Mouse (Mus musculus) bone marrow, adult 2 months (tissue): ENCODE data around the gene Erg. TPM values are rescaled to one million over a fixed set of nuclear protein-coding genes. Genes with fewer than 3 reads are reported as not detected.

Experiments used
- H3K27ac ChIP-seq: fragments of 200-500 bp; 2 replicates; pipeline ENCODE4 v1.5.1; 2012; ENCODE audit warnings: low read depth, mild to moderate bottlenecking, control low read depth, inconsistent platforms, low read length; ENCODE audit not compliant: control insufficient read depth, poor library complexity, insufficient read depth
- H3K4me1 ChIP-seq: fragments of 200-500 bp; 2 replicates; pipeline ENCODE4 v1.6.1; 2011; ENCODE audit warnings: low read length; ENCODE audit not compliant: control insufficient read depth, insufficient read depth
- H3K4me3 ChIP-seq: fragments of 200-500 bp; replicated peaks from 2 replicates; pipeline ENCODE3; 2011; ENCODE audit warnings: mild to moderate bottlenecking, low read depth, low read length, control low read depth; ENCODE audit not compliant: control insufficient read depth
- CTCF ChIP-seq: fragments of 200-500 bp; IDR thresholded peaks from 2 replicates; pipeline ENCODE4 v1.5.1; 2011; ENCODE audit warnings: low read length, control low read depth; ENCODE audit not compliant: control insufficient read depth, insufficient read depth
- POLR2A ChIP-seq: fragments of 200-500 bp; IDR thresholded peaks from 2 replicates; pipeline ENCODE4 v1.6.1; 2011; ENCODE audit warnings: low read depth, mild to moderate bottlenecking, control low read depth, low read length, borderline replicate concordance; ENCODE audit not compliant: control insufficient read depth
- WGBS: fragments of 180-500 bp; shearing (Covaris S2); methylation state at CpG from one replicate; pipeline ENCODE4 v1.1.7; 2018; 5-methylcytosine and 5-hydroxymethylcytosine counted together
- polyA plus RNA-seq: library from polyadenylated mRNA; stranded (reverse); fragments of >200 nt; gene quantifications from 2 replicates; pipeline ENCODE4 v1.2.4, GENCODE M21; 2011; ENCODE audit warnings: low replicate concordance; ENCODE audit not compliant: missing spikeins, insufficient read depth, insufficient read length

Erg gene
- polyA plus RNA-seq, 1 experiment = 12.3 TPM

DNA sequence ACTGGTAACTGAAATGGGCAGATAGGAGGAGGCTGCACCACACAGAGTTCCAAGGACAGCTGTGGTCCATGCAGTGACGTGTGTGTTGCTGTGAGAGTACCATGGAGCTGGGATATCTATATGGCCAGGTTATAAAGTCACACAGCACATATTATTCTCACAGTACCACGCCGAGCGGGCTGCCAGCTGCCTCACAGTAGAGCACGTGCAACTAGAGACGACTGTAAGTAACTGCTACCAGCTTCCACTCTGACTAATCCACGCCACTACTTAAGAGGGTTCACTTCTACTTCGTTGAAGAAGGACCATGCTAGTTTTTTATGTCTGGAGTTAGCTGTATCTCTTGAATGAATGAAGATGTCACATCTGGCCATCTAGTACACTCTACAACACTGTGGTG is 66.9 kb downstream of the Erg start:
- 81% methylated on average over 8 of the region's 8 CpGs for WGBS
- TF ChIP-seq CTCF (no peak), POLR2A (no peak)
- no peak overlapping the region for H3K27ac ChIP-seq
- H3K4me3 ChIP-seq = no peak overlapping the region
- peaks cover 2% of the 10 kb centered on the region; the same call in 1 of the 2 replicates for H3K4me1 ChIP-seq

DNA sequence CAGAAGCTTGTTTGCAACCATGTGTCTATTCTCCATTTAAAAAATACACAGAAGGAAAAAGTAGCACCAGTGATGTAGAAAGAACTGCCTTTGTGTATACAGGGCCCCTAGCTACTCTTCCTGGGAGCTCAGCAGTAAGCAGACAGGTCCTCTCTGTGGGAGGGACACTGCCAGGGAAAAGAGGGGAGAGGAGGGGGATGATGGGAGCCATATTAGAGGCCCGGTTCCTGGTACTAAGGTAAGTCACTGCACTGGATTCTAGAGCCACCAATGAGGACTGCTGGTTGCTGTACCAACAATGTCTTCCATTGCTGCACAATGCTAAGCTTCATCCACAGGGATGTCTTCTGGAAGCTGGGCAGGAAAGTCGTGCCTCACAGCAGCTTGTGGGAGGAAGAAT is 80.3 kb downstream of the Erg start:
- 77% methylated on average over 2 of the region's 2 CpGs for WGBS
- no peak overlapping the region for H3K27ac ChIP-seq
- no peaks in the 10 kb centered on the region for H3K4me1 ChIP-seq
- no peak overlapping the region for H3K4me3 ChIP-seq
- TF ChIP-seq CTCF (no peak), POLR2A (no peak)

DNA sequence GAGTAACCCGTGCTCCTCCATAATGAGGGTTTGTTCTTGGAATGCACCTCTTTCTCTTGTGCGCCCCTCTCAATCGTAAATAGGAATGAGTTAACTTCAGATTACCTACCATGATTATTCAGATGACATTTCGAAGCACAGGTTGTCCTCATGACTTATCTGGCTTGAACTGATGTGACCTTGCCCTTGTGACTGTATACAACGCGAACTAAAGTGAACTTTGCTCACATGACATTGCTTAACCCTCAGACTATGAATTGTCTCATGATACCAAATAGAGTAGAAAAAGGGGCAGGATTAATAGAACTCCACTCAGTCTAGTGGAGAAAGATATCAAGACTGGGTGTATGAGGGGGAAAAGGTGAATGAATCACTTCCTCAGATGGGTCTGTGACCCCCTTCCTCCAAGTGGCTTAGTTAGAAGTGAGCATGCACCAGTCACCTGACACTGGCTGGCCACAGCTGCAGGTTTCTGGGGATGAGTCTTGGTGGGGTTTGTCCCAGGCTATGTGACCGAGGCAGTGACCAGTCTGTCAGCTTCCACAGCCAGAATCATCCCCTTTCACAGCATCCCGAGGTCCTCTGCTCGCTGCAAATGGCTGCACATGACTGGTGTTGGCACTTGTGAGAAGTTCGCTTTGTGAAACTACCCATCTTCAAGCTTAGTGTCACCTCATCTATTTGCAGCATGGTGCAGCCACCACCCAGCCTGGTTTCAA is 89.7 kb downstream of the Erg start:
- TF ChIP-seq POLR2A (no peak), CTCF (no peak)
- H3K27ac ChIP-seq = no peak overlapping the region
- 78% methylated on average over 10 of the region's 10 CpGs for WGBS
- no peak overlapping the region for H3K4me3 ChIP-seq
- H3K4me1 ChIP-seq = no peaks in the 10 kb centered on the region

DNA sequence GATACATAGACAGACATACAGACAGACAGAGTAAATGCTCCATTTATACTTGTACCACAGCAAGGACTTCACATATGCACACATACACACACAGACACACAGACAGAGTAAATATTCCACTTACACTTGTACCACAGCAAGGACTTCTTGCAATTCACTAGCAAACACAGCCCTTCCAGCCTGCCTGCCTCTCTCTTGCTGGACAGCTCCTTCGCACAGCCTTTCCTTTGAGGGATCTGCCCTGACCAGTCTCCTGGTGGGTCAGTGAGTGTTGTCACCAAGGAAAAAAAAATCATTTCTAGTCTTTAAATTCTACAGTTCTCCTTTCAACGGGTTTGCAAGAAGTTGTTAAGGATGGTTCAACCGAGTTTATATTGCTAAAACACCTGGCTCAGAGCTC is 92.3 kb downstream of the Erg start:
- WGBS = 63% methylated on average over 3 of the region's 3 CpGs
- H3K4me3 ChIP-seq = no peak overlapping the region
- no peaks in the 10 kb centered on the region for H3K4me1 ChIP-seq
- no peak for TF ChIP-seq POLR2A
- no peak for TF ChIP-seq CTCF
- no peak overlapping the region for H3K27ac ChIP-seq

DNA sequence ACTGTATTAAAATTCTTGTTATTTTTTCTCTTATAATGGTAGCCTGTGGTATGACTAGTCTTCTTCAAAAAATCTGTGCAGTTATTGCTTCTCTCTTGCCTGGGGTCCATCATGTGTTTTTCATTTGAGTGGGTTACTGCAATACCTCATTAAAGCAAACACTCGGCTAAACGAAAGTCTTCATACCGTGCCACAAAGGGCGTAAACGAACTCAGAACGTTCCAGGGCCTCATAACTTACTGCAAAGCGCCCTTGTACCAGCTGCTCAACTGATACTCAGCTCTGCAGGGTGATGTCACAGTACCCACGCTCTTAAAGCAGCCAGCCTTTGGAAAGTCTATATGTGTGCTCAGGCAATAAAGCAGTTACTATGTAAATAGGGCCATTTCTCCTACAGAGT is 93.1 kb downstream of the Erg start:
- Histone ChIP-seq H3K27ac (no peak overlapping the region), H3K4me3 (no peak overlapping the region), H3K4me1 (no peaks in the 10 kb centered on the region)
- 85% methylated on average over 8 of the region's 8 CpGs for WGBS
- TF ChIP-seq CTCF (no peak), POLR2A (no peak)

DNA sequence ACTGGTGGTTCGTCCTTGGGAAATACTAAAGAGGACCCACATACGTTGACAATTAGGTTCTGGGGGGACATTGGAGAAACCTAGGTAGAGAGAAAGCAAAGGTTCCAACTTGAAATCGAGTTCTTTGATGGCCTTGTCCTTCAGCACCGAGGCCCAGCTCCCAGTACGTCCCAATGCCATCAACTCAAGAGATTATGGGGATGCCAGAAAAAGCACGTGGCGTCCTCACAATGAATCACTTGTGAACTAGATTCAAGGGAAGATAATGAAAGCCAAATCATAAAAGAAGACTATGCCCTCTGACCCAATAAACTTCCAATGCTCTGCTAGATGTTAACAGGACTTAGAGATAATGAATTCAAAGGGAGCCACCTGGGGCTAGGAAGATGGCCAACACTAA is 94.2 kb downstream of the Erg start:
- TF ChIP-seq CTCF (no peak), POLR2A (no peak)
- H3K4me1 ChIP-seq = no peaks in the 10 kb centered on the region
- no peak overlapping the region for H3K4me3 ChIP-seq
- H3K27ac ChIP-seq = no peak overlapping the region
- 84% methylated on average over 7 of the region's 7 CpGs for WGBS

DNA sequence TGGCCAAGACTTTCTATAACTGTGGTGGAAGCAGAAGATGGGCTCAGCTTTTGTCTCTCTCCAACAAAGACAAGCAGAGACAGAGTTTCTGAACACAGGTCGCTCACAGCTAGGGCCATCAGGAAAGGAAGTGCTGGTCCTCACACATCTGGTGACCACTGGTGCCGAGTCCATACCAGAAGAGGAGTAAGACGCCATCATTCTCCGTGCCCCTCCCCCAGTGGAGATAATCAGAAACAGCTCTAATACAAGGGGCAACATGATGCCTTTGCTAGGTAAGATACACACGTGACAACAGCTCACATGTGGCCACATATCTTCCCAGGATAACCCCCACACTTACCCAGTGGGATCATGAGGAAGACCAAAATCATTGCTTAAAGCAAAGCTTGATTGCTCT is 96.0 kb downstream of the Erg start:
- no peaks in the 10 kb centered on the region for H3K4me1 ChIP-seq
- H3K27ac ChIP-seq = no peak overlapping the region
- H3K4me3 ChIP-seq = no peak overlapping the region
- WGBS = 82% methylated on average over 5 of the region's 5 CpGs
- TF ChIP-seq POLR2A = no peak
- no peak for TF ChIP-seq CTCF

DNA sequence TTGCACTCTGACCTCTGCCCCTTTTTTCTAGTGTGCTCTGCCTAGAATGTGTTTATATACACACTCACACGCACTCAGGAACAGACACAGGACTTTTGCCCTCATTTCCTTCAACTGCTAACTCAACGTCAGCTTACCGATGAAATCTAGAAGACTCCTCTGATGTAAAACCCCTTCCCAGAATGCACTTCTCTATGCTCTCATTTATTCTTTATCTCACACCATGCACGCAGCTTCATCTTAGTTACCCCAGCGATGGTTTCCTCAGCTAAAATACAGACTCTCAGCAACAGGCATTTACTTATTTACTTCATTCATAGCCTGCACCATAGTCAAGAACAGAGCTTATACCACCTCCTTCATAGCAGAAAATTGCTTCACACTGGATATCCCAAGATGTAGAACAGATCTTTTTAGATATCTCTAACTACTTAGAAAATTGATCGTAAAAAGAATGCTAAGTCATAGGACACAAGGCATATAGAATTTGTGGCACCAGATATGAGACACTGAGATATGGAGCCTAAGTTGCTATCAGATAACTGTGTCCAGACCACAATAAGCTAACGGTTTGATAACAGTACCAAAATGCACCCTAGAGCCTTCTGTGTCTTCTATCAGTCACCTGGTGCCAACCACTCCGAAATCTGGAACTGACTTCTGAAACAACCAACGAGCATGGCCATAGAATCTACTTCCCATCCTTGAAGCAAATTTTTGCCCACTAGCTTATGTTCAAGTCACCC is 98.6 kb downstream of the Erg start:
- Histone ChIP-seq H3K4me1 (no peaks in the 10 kb centered on the region), H3K27ac (no peak overlapping the region), H3K4me3 (no peak overlapping the region)
- TF ChIP-seq CTCF = no peak
- TF ChIP-seq POLR2A = no peak
- 57% methylated on average over 9 of the region's 9 CpGs for WGBS

DNA sequence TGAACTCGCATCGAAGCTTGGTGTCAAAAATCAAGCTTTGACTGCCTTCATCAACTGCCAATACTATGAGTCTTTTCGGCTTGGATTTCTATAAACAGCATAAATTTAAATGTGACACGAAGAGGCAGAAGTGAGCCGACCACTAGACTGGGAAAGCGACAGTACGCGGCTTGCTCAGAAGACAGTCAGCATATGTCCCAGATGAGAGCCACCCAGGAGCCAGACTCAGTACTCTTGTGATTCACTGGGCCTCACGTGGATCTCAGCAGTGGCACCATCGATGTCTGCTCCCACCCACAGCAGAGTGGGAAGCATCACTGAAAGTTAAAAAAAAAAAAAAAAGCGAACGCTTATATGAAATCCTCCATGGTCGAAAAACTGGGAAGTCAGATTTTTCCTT is 105.2 kb downstream of the Erg start:
- no peak for TF ChIP-seq CTCF
- no peak for TF ChIP-seq POLR2A
- H3K27ac ChIP-seq = no peak overlapping the region
- WGBS = 86% methylated on average over 13 of the region's 13 CpGs
- no peaks in the 10 kb centered on the region for H3K4me1 ChIP-seq
- no peak overlapping the region for H3K4me3 ChIP-seq

DNA sequence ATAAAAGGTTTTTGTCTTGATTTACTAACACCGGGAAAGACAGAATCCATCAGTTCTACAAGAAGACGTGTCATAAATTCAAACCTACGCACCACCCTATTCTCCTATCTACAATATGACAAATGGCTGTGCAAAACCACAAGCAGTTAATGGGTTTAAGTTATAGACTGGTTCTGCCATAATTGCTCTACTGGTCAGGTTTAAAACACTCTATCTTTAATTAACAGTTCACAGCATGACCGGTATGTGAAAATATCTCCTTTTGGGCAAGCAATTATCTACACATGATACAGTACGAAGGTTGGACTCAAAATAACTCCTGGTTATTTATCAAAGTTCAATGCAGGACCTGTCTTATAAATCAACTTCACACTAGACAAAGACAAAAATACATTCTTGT is 107.8 kb downstream of the Erg start:
- TF ChIP-seq CTCF (no peak), POLR2A (no peak)
- 53% methylated on average over 5 of the region's 5 CpGs for WGBS

More for the DNA sequence above, 107.8 kb downstream of the Erg start:
- Histone ChIP-seq H3K4me3 (no peak overlapping the region), H3K27ac (no peak overlapping the region), H3K4me1 (no peaks in the 10 kb centered on the region)
